Mouse (Mus musculus): ENCODE measurements around the gene Snx12. TPM values are rescaled to one million over a fixed set of nuclear protein-coding genes. Genes with fewer than 3 reads are reported as not detected.

Snx12 gene
- polyA plus RNA-seq, 1 experiment from 2014 or later: 47.4 TPM

DNA sequence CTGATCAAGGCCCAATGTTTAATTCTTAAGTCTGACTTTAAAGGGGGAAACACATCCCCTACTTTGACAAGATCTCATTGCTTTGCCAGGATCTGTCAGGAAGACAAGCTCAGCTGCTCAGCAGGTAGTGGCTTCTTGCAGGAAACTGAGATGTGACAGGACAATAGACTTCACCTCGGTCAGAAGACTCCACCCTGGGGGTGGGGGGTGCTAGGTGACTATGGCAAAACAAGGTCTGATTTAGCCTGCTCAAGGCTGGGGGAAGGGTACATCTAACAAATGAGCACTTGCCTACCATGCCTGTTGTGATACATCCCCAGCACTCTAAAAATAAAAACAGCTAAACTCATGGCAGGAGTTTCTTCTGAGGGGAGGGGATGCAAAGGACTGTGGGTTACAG lies 22.6 kb upstream of the Snx12 start:
- no peak for ATAC-seq (ENCODE audit: insufficient number of reproducible peaks, low FRiP score)
- Histone ChIP-seq H3K4me3 (no peak overlapping the region), H3K9me3 (replicated peaks) (no peaks in the 10 kb centered on the region), H3K27ac (ENCODE audit: poor library complexity, severe bottlenecking) (no peak overlapping the region), H3K9ac (no peak overlapping the region), H3K4me2 (no peak overlapping the region), H3K27me3 (replicated peaks) (0 out of 2 replicates have a peak, but pooled peaks cover 3% of the 10 kb centered on the region), H3K36me3 (no peaks in the 10 kb centered on the region), H3K4me1 (replicated peaks) (no peaks in the 10 kb centered on the region)
- WGBS: 17% methylated on average over 1 of the region's 1 CpGs

DNA sequence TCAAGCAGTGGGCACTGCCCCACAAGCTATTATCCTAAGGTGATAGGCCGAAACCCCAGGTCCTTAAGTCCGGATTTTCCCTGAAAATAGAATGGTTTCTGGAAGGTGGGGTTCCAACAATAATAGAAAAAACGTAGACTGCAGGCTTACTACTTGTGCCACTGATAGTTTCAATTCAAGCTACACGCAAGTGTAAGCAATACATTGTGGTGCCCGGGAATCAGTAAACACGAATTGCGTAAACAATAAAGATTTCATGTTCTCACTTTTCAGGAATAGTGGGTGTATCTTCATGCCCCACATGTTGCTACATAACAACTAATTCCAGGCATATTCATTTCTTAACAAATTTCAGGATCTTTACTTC lies 416 bp upstream of the Snx12 start:
- WGBS: 36% methylated on average over 7 of the region's 7 CpGs
- Histone ChIP-seq H3K4me2 (peak overlapping the region; percentile 70), H3K36me3 (no peaks in the 10 kb centered on the region), H3K9me3 (replicated peaks) (no peaks in the 10 kb centered on the region), H3K4me1 (replicated peaks) (no peaks in the 10 kb centered on the region), H3K4me3 (peak overlapping the region; percentile 70), H3K27ac (ENCODE audit: poor library complexity, severe bottlenecking) (no peak overlapping the region), H3K9ac (peak overlapping the region; percentile 30; the same call in 1 of the 2 replicates), H3K27me3 (replicated peaks) (no peaks in the 10 kb centered on the region)
- no peak for ATAC-seq (ENCODE audit: insufficient number of reproducible peaks, low FRiP score)

DNA sequence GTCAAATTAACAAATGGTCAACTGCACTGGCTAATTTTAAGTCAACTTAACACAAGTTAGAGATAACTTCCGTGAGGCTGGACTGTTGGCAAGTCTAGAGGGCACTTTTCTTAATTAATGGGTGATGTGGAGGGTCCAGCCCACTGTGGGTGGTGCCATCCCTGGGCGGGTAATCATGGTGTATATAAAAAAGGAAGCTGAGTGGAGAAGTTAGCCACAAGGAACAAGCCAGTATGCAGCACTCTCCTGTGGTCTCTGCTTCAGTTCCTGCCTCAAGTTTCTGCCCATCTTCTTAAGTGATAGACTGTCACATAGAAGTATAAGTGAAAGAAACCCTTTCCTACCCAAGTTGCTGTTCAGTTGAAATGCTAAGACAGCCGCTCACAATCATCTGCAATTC lies 33.1 kb downstream of the Snx12 start:
- ATAC-seq (ENCODE audit: insufficient number of reproducible peaks, low FRiP score): no peak
- Histone ChIP-seq H3K9me3 (replicated peaks) (no peaks in the 10 kb centered on the region), H3K36me3 (no peaks in the 10 kb centered on the region), H3K4me3 (no peak overlapping the region), H3K27me3 (replicated peaks) (no peaks in the 10 kb centered on the region), H3K27ac (ENCODE audit: poor library complexity, severe bottlenecking) (no peak overlapping the region), H3K9ac (no peak overlapping the region), H3K4me2 (no peak overlapping the region), H3K4me1 (replicated peaks) (no peaks in the 10 kb centered on the region)
- 73% methylated on average over 3 of the region's 3 CpGs for WGBS

DNA sequence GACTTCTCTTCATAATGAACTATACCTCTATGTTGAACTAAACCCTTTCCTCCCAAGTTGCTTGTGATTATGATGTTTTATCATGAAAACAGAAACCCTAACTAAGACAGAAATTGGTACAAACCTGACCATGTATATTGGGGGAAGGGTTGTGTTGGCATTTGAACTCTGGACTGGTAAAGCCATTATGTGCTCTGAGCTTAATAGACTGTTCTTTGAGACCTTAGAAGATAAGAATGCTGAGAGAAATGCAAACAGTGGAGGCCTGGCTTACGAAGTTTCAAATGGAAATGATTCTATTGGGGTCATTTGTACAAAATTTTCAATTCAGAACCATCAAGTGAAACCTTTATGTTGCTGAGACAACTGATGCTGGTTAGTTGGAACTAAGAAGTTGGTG lies 34.7 kb downstream of the Snx12 start:
- WGBS: 77% methylated on average over 1 of the region's 1 CpGs
- no peak overlapping the region for H3K4me2 ChIP-seq
- H3K27ac ChIP-seq (ENCODE audit: poor library complexity, severe bottlenecking): no peak overlapping the region
- no peaks in the 10 kb centered on the region for H3K27me3 ChIP-seq (replicated peaks)
- no peaks in the 10 kb centered on the region for H3K9me3 ChIP-seq (replicated peaks)
- no peaks in the 10 kb centered on the region for H3K4me1 ChIP-seq (replicated peaks)
- no peak for ATAC-seq (ENCODE audit: insufficient number of reproducible peaks, low FRiP score)
- no peak overlapping the region for H3K4me3 ChIP-seq
- H3K36me3 ChIP-seq: no peaks in the 10 kb centered on the region
- no peak overlapping the region for H3K9ac ChIP-seq

DNA sequence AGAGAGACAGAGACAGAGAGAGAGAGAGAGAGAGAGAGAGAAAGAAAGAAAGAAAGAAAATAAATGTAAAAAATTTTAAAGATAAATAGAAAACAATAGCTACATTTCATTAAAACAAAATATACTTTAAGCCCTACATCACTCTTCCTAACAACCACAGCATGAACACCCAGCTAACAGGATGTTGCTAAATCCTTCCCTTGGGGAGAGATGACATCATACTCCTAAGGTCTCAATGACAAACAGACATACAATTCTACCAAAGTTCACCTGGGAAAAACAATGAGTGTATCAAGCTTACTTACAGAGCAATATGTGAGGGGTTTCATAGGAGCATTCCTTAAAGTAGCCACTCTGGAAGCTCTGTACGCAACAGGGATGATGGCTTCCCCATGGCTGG lies 49.0 kb downstream of the Snx12 start:
- H3K4me1 ChIP-seq (replicated peaks): no peaks in the 10 kb centered on the region
- no peak overlapping the region for H3K27ac ChIP-seq (ENCODE audit: poor library complexity, severe bottlenecking)
- no peak overlapping the region for H3K9ac ChIP-seq
- H3K36me3 ChIP-seq: no peaks in the 10 kb centered on the region
- no peaks in the 10 kb centered on the region for H3K27me3 ChIP-seq (replicated peaks)
- 69% methylated on average over 1 of the region's 1 CpGs for WGBS
- no peak overlapping the region for H3K4me2 ChIP-seq
- ATAC-seq (ENCODE audit: insufficient number of reproducible peaks, low FRiP score): no peak
- no peak overlapping the region for H3K4me3 ChIP-seq
- H3K9me3 ChIP-seq (replicated peaks): no peaks in the 10 kb centered on the region

DNA sequence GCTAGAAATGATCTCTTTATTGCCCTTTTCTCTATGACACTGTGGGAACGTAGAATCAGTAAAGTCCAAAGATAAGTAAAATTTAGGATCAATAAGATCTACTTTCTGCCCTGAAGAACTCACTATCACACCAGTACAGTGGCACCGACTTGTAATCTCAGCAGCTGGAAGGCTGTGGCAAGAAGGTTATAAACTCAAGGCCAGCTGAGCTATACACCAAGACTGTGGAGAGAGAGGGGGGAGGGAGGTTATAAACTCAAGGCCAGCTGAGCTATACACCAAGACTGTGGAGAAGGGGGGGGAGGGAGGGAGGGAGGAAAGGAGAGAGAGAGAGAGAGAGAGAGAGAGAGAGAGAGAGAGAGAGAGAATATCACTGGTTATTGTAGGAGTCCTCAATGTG lies 53.9 kb downstream of the Snx12 start:
- no peaks in the 10 kb centered on the region for H3K9me3 ChIP-seq (replicated peaks)
- H3K4me1 ChIP-seq (replicated peaks): no peaks in the 10 kb centered on the region
- H3K4me2 ChIP-seq: no peak overlapping the region
- no peak overlapping the region for H3K4me3 ChIP-seq
- H3K27me3 ChIP-seq (replicated peaks): no peaks in the 10 kb centered on the region
- H3K9ac ChIP-seq: no peak overlapping the region
- WGBS: 47% methylated on average over 2 of the region's 2 CpGs
- ATAC-seq (ENCODE audit: insufficient number of reproducible peaks, low FRiP score): no peak
- no peak overlapping the region for H3K27ac ChIP-seq (ENCODE audit: poor library complexity, severe bottlenecking)
- H3K36me3 ChIP-seq: no peaks in the 10 kb centered on the region

DNA sequence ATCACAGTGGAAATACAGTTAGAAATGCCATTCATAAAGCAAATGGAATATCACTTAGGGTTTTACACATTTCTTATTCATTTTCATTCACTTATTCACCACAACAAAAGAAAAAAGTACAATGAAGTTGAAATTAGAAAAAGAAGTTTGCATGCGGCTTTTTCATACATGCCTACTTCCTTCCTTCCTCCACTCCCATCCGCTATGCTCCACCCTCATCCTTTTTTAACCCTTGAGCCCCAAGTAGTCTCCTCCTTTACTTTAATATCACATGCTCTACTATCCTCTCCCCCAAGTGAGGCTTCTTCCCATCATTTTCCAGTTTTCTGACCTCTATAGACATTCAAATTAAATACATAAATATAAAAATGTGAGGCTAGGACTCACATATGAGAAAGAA lies 58.6 kb downstream of the Snx12 start:
- Histone ChIP-seq H3K4me2 (no peak overlapping the region), H3K36me3 (no peaks in the 10 kb centered on the region), H3K9ac (no peak overlapping the region), H3K4me1 (replicated peaks) (no peaks in the 10 kb centered on the region), H3K27ac (ENCODE audit: poor library complexity, severe bottlenecking) (no peak overlapping the region), H3K4me3 (no peak overlapping the region), H3K9me3 (replicated peaks) (no peaks in the 10 kb centered on the region), H3K27me3 (replicated peaks) (no peaks in the 10 kb centered on the region)
- ATAC-seq (ENCODE audit: insufficient number of reproducible peaks, low FRiP score): no peak
- 69% methylated on average over 2 of the region's 2 CpGs for WGBS

DNA sequence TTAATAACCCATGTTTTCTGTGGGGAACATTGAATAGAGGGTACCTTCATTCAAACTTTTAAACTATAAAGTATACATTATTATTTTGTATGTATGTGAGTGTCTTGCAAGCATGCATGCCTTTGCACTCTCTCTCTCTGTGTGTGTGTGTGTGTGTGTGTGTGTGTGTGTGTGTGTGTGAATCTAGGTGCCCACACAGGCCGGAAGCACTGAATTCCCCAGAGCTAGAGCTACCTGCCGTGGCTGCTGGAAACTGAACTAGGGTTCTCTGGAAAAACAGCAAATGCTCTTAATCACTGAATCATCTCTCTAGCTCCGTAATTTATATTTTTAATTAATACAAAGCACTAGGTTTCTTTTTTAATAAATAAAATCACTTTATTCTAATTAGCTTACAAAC lies 59.1 kb downstream of the Snx12 start:
- 71% methylated on average over 3 of the region's 3 CpGs for WGBS
- H3K9ac ChIP-seq: no peak overlapping the region
- no peaks in the 10 kb centered on the region for H3K9me3 ChIP-seq (replicated peaks)
- H3K36me3 ChIP-seq: no peaks in the 10 kb centered on the region
- H3K4me2 ChIP-seq: no peak overlapping the region
- no peaks in the 10 kb centered on the region for H3K27me3 ChIP-seq (replicated peaks)
- no peaks in the 10 kb centered on the region for H3K4me1 ChIP-seq (replicated peaks)
- H3K4me3 ChIP-seq: no peak overlapping the region
- no peak for ATAC-seq (ENCODE audit: insufficient number of reproducible peaks, low FRiP score)
- H3K27ac ChIP-seq (ENCODE audit: poor library complexity, severe bottlenecking): no peak overlapping the region

DNA sequence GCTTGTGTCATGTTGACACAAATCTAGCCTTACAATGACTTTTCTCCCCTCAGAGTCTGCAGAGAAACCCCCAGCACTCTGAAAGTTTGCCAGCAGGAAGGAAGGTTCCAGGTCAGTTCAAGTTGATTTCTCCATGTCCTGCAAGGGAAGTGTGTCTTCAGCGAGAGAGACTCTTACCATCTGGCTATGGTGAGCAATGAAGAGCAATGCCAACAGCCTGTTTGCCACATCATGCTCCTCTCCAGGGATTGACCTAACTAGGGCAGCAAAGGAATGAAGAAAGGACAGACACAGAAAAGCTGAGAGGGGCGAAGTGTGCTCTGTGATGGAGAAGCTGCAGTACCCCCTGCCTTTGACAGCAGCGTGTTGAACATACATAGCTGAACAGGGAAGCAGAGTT lies 59.8 kb downstream of the Snx12 start:
- 84% methylated on average over 3 of the region's 3 CpGs for whole genome bisulfite sequencing
- Histone ChIP-seq H3K27ac (ENCODE audit: poor library complexity, severe bottlenecking) (no peak overlapping the region), H3K4me2 (no peak overlapping the region), H3K36me3 (no peaks in the 10 kb centered on the region), H3K27me3 (replicated peaks) (no peaks in the 10 kb centered on the region), H3K9me3 (replicated peaks) (no peaks in the 10 kb centered on the region), H3K4me1 (replicated peaks) (no peaks in the 10 kb centered on the region), H3K9ac (no peak overlapping the region), H3K4me3 (no peak overlapping the region)
- no peak for ATAC-seq (ENCODE audit: insufficient number of reproducible peaks, low FRiP score)

DNA sequence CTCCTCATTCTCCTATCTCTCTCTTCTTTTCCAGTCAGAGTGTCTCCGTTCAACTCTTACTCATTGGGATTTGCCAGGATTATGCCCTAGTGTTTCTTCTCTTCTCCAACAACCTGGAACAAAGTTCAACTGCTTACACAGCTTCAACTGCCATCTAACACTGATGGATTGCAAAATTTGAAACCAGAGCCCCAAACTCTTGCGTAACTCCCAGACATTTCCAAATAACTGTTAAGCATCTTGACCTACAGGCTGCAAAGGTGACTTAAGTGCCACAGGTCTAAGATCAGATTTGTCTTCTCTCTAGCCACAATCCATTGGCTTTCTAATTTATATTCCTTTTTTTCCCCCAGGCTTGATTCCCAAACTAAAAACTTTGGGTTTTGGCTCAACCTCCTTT lies 64.9 kb downstream of the Snx12 start:
- Histone ChIP-seq H3K9me3 (replicated peaks) (no peaks in the 10 kb centered on the region), H3K36me3 (no peaks in the 10 kb centered on the region), H3K4me3 (no peak overlapping the region), H3K27me3 (replicated peaks) (no peaks in the 10 kb centered on the region), H3K4me2 (no peak overlapping the region), H3K4me1 (replicated peaks) (no peaks in the 10 kb centered on the region), H3K9ac (no peak overlapping the region), H3K27ac (ENCODE audit: poor library complexity, severe bottlenecking) (no peak overlapping the region)
- WGBS: 92% methylated on average over 2 of the region's 2 CpGs
- no peak for ATAC-seq (ENCODE audit: insufficient number of reproducible peaks, low FRiP score)

DNA sequence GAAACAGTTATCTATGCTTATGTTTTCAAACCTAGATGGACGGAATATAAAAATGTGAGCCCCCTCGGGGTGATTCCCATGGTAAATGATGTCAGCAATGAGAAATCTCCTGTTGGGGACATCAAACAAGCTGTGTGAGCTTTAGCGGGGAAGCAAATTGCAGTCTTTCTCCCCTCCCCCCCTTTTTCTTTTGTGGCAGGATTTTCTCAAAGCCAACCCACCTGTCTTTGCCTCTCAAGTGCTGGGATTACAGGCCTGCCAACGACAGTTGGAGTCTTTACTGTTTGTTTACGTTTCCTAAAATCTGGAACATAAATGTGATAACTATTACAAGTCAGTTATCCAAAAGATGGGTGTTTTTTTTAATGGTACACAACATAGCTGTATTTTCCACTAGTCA lies 66.0 kb downstream of the Snx12 start:
- ATAC-seq (ENCODE audit: insufficient number of reproducible peaks, low FRiP score): no peak
- 32% methylated on average over 5 of the region's 5 CpGs for WGBS

DNA sequence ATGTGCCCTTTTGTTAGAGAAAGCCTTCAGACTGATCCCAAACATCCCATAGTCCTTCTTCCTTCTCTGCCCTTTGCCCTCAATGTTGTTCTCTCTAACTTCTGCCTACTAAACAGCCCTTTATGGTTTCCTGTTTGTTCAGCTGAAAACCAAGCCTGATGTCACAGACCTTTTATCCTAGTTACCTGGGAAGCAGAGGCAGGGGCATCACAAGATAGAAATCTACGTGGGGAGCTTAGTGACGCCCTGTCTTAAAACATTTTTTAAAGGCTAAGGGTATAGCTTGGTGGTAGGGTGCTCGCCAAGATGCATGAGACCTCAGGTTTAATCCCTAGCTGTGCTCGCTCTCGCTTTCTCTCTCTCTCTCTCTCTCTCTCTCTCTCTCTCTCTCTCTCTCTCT lies 74.9 kb downstream of the Snx12 start:
- WGBS: 75% methylated on average over 5 of the region's 5 CpGs
- H3K4me2 ChIP-seq: no peak overlapping the region
- no peak overlapping the region for H3K27ac ChIP-seq (ENCODE audit: poor library complexity, severe bottlenecking)
- no peaks in the 10 kb centered on the region for H3K4me1 ChIP-seq (replicated peaks)
- H3K9ac ChIP-seq: no peak overlapping the region
- H3K9me3 ChIP-seq (replicated peaks): no peaks in the 10 kb centered on the region
- H3K4me3 ChIP-seq: no peak overlapping the region
- no peak for ATAC-seq (ENCODE audit: insufficient number of reproducible peaks, low FRiP score)
- no peaks in the 10 kb centered on the region for H3K27me3 ChIP-seq (replicated peaks)
- no peaks in the 10 kb centered on the region for H3K36me3 ChIP-seq

More for the DNA sequence above, 66.0 kb downstream of the Snx12 start:
- Histone ChIP-seq H3K4me1 (replicated peaks) (no peaks in the 10 kb centered on the region), H3K4me2 (no peak overlapping the region), H3K27me3 (replicated peaks) (no peaks in the 10 kb centered on the region), H3K27ac (ENCODE audit: poor library complexity, severe bottlenecking) (no peak overlapping the region), H3K36me3 (no peaks in the 10 kb centered on the region), H3K9ac (no peak overlapping the region), H3K4me3 (no peak overlapping the region), H3K9me3 (replicated peaks) (no peaks in the 10 kb centered on the region)
